Mouse (Mus musculus) heart, adult 18-20 months (tissue): ENCODE measurements at regions not wholly inside any gene's neighbourhood (a gene's known extent, or its start where the extent isn't known, plus 50 kb on each side); places are given as distances from the start of the nearest gene placed in this dataset.

Experiments used
- DNase-seq, 2 experiments: peaks; one replicate each; pipeline ENCODE4 v3.0.0; 2021 to 2022; ENCODE audit warnings: mixed read lengths in 1 of 2

DNA sequence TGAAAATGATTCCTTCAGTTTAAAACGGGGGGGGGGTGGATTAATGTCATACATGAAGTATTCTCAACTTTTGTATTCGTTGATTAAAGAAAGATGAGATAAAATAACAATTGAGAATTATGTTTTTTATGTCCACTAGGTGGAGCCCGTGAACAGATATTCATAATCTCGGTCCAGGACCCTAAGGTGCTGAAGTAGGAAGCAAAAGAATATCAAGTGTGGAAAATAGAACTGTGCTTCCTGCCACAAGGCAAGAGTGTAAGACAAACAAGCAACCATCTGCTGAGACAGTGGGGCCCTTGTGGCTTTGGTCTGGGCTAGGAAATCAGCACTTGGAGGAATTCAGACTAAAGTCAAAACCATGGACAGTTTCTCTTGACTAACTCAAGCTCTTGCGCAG, 50.9 kb upstream of the Kap start:
- peak in 1 of 2 experiments; percentile 31 for DNase-seq

DNA sequence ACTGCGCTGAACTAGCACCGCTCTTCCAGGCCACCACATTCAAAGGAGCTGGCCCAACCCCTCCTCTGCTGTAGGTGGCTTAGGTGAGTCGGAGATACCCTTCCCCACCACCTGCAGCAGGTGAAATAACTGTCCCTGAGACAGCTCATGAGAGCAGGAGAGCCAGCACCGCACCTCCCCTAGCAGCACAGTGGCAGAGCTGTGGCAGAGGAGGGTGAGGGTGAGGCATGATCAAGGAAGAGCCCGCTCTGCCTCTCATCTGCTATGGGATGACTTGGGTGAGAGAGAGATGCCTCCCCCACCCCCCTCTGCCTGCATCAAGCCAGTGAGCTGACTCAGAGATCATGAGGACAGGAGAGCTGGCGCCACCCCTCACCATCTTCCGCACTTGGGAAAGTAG, 81.1 kb upstream of the Kap start:
- DNase-seq: no peak

DNA sequence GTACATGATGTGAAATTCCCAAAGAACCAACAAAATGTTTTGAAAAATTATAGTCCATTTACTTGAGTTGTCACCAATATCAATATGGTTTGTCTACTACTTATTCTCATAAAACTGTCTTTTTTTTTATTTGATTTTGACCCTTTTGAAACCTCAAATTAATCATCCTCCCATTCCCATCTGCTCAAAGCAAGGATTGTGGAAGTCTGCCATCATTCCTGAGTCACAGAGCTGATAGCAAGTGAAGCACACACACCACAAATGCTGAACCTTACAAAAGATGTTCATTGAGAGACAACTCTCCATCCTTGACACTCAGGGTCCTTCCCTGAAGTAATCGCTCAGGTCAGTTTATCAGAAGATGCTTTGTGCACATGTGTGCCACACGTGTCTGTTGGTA, 82.1 kb upstream of the Kap start:
- no peak for DNase-seq

DNA sequence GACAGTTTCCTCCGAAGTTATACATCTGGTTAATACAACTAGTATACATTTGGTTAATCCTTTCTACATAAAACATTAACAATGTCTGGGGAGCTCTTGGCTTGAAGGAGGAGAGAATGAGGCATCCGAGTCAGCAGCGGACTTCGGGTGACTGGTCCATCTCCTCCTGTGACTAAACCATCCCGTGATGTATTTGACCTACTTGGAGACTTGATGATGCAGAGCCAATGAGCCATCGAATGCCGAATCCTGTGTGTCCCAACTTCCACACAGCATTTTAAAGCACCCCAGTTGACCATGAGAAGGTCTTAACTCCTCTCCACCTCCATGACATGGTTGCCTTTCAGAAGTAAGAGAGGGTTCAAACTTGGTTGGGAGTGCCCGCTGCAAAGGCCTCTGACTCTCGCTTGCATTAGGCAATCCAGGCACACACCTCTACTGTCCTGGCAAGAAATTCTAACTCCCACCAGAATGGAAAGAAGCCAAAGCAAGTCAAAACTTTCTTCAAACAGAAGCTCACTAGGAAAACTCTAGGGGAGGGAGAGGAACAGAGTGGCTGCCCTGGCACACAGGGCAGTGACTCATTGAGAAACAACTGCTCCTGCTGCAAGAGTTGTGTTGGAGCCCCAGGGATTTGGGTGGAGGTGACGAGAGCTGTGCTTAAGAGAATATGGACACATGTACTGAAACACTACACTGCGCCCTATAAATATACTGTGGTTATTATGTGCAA, 75.4 kb upstream of the Etv6 start:
- no peak for DNase-seq

DNA sequence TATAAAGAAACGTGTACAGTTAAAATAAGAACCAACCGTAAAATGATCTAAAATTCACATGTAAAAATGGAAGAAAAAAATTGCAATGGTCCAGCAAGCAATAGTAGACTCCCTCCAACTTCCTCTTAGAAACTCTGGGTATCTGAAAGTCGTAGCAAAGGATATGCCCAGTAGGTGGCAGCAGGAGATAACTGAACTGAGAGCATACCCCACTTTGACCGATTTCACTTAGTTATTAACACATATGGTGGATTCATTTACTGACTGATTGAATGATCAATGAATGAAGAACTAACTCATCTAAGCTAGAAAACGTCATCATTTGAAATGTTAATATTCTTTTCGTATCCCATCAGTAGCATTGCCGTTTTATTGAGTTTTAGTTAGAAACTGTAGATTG, 74.8 kb upstream of the Etv6 start:
- peak; percentile 78 to 90 for DNase-seq

DNA sequence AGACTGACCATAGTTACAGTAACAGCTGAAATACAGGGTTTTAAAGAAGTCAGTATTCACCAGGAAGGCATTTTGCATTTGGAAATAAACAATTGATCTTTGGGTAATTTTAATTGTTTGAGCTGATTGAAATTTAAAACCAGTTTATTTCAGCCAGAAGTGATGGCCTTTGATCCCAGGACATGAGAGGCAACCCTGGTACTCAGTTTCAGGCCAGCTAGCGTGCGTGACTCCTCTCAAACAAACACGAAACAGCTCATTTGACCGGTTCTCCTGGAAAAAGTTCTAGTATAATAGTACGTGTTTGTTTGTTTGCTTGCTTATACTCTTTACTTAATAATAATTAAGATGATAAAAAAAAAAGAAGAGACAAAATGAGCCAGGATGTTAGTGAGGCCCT, 72.9 kb upstream of the Etv6 start:
- no peak for DNase-seq

DNA sequence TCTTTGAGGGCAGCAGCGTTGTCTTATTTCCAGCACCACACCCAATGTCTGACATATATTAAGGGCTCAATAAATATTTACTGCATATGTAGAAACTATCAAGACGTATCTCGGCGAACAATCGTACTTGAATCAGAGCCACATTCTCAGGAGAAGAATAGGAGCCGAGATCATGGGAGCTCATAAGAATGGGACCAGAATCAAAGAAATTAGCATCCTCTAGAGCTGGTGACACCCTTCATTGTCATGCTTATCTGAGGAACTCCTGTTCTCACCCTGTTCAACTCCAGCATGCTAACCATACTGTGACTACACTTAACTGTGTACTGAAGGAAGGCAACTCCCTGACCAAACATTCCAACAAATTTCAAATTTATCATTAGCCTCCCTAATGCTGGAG, 72.2 kb upstream of the Etv6 start:
- no peak for DNase-seq

DNA sequence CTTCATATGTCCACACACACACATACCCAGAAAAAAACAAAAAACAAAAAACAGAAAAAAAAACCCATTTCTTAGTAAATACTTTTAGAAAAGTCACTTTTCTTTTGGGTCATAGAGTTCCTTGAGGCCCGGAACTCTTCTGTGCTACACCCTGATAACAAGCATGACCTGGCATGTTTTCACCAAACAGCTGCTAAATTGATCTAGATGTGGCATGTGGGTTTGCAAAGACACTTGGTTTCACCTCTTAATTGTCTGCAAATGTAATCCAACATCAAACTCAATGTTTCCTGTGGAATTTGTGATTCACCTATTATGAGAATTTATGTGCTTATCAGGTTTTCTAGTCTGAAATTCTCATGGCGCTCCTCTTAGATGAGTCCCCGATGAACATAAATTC, 68.2 kb upstream of the Etv6 start:
- DNase-seq: peak in 1 of 2 experiments; percentile 10

DNA sequence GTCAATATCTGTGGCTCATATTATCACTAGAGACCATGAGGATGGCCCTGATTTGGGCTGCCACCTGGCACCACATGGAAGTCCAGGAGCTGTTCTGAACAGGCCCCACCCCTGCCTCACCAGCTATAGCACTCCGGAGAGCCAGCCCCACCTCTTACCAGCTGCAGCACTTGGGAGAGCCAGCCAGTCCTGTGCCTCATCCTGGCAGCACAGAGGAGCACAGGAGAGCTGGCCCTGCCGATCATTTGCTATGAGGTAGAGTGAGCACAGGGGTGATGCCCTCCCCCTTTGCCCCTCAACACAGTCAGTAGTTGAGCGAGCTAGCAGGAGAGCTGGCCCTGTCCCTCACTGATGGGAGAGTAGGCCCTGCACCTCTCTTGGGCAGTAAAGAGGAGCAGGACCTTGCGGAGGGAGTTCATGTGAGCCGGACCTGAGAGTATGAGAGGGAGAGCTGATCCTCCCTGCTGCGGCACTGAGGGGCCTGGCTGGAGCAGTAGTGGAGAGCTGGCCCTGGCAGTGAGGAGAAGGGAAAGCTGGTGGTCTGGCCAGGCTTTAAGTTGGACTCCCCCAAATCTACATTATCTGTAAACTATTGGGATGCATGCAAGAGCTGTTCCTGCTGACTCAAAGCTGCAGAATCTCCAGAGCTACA, 63.3 kb upstream of the Etv6 start:
- no peak for DNase-seq

DNA sequence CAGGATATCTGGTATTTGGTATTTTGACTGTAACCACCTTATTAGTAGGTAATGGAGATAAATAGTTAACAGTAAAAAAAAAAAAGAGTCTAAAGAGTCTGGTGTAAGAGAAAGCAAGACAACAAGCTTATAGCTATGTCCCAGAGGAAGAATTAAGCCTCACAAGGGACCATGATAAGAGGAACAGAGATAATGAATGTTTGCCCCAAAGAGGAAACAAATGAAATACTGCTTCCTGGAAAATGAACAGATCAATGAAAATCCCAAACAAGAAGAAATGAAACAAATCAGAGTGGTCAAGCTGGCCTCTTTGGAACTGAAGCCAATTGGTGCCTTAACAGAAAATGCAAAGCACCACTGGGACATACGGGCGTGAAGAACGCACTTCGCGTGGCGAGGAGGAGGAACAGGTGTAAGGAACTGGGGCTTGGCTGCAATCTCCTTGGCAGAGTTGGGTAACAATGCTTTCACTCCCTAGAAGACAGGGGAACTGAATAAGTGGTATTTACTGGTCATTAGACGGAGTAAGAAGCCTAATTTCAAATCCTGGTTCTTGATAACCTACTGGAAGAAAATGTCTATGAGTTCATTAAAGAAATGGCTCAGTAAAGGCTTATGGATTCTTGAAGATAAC, 62.2 kb upstream of the Etv6 start:
- no peak for DNase-seq

DNA sequence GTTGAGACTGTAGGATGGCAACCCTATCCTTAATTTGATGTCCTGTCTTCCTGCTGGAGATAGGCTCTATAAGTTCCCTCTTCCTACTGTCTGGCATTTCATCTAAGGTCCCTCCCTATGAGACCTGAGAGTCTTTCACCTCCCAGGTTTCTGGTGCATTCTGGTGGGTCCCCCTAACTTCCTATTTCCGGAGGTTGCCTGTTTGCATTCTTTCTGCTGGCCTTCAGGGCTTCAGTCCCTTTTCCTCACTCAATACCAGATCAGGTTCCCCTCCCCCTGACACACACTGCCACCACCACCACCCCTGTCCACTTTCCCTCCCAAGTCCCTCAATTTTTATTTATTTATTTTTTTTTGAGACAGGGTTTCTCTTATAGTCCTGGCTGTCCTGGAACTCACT, 59.5 kb upstream of the Etv6 start:
- DNase-seq: no peak

DNA sequence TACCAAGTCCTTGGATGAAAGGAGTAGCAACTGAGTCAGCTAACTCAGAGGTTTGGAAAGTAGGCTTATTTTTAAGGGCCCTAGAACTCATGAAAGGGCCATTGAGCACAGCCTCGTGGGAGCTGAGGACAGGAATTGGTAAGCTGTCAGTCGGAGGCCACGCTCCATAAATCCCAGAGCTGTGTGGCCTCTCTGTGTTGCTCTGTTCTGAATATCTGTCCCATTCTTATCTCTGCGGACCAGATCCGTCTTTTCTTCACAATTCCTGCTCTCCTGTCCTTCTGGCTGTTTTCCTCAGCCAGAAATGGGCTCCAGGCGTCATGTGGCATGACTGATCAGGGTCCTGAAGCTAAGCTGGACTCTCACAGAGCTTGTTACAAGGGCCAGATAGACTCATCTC, 58.6 kb upstream of the Etv6 start:
- DNase-seq: no peak

DNA sequence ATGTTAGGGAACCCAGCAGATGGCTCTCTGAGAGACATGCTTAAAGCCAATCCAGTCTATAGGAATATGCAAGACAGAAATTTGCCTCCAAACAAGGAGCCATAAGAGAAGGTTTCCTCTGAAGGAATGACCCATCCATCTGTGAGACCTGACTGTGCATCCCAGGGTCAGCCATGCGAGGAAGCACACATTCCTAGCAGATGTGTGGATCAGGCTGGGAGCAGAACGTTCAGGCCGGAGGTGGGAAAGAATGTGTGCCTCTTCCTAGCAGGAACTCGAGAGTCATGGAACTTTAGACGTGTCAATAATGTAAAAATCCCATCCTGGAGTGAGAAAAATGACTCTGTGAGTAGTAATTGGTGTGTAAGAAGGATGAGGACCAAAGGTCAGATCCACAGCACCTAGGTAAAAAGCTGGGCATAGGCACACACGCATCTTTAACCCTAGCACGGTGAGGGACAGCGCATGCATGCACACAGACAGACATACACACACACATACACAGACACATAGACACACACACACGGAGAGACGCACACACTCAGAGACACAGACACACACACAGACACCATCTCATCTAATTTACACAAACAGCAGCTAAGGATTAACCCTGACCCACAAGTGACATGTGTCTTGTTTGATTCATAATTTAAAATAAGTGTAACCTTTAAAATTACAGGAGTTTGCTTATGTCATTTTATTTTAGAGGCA, 51.5 kb upstream of the Etv6 start:
- no peak for DNase-seq

DNA sequence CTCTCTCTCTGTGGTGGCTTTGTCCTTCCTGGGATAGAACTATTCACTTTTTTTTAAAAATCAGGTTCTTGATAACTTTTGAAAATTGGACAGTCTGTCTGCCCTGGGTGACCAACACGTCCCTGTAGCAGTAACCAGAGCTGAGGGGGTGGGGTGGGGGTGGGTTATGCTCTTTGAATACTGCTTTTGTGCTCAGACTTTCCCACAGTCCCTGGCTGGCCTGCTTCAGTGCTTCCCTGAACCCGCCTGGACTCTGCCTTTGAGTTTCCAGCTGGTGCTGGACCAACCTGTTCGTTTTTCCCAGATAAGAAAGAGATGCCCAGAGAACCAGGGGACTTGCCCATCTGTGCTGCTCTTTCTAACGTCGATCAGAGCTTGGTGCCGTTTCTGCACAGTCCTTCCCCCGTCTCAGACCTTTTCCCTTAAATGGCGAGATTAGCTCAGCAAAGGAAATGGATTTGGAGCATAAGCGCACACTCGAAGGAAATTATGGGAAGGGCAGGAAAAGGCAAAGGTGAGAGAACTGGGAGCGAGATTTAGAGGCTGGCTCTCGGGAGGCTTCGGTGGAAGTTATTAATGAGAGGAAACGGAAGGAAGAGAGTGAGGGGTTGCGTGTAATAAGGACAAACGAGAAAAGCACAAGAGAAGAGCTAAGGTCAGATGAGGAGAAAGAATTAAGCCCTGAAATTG, 50.7 kb upstream of the Etv6 start:
- DNase-seq: peak; percentile 32 to 44
